Mouse (Mus musculus) heart, embryonic 14.5 days (tissue): Measurements from ENCODE around the gene Fam213b. TPM values are rescaled to one million over a fixed set of nuclear protein-coding genes. Genes with fewer than 3 reads are reported as not detected.

Source experiments
- ATAC-seq: fragments of 200-750 bp; cut with Nextera tagmentation; 2 replicates; pipeline ENCODE4 v1.8.0; 2017; ENCODE audit warnings: low read depth, moderate TSS enrichment; ENCODE audit not compliant: insufficient number of reproducible peaks, insufficient read depth, low FRiP score
- H3K27ac ChIP-seq, 2 experiments: fragments of 200-500 bp in 1 of 2; fragments of 300-500 bp in 1 of 2; sonication (generic) in 1 of 2; replicated peaks in 1 of 2; 2 replicates each; pipeline ENCODE4 v1.5.1; 2012 to 2014; ENCODE audit warnings: low read depth in 2 of 2, low read length in 2 of 2, control low read depth in 1 of 2, mild to moderate bottlenecking in 1 of 2, mixed read lengths in 1 of 2; ENCODE audit not compliant: control insufficient read depth in 1 of 2, insufficient read depth in 1 of 2
- H3K27me3 ChIP-seq: fragments of 300-500 bp; sonication (generic); 2 replicates; pipeline ENCODE4 v1.6.1; 2014; ENCODE audit warnings: mild to moderate bottlenecking, low read length, control low read depth; ENCODE audit not compliant: control insufficient read depth, insufficient read depth
- H3K36me3 ChIP-seq: fragments of 300-500 bp; sonication (generic); 2 replicates; pipeline ENCODE4 v1.6.1; 2014; ENCODE audit warnings: mild to moderate bottlenecking, control low read depth, low read length, mixed read lengths; ENCODE audit not compliant: control insufficient read depth, insufficient read depth
- H3K4me1 ChIP-seq, 2 experiments: fragments of 200-500 bp in 1 of 2; fragments of 300-500 bp in 1 of 2; sonication (generic) in 1 of 2; 2 replicates each; pipeline ENCODE4 v1.6.1; 2012 to 2014; ENCODE audit warnings: low read length in 2 of 2, control low read depth in 1 of 2, mixed read lengths in 1 of 2; ENCODE audit not compliant: control insufficient read depth in 2 of 2, insufficient read depth in 2 of 2
- H3K4me2 ChIP-seq: fragments of 300-500 bp; sonication (generic); 2 replicates; pipeline ENCODE4 v1.6.1; 2014; ENCODE audit warnings: mild to moderate bottlenecking, low read length
- H3K4me3 ChIP-seq, 2 experiments: fragments of 200-500 bp in 1 of 2; fragments of 300-500 bp in 1 of 2; sonication (generic) in 1 of 2; 2 replicates each; pipeline ENCODE4 v1.5.1; 2012 to 2014; ENCODE audit warnings: low read length in 2 of 2, mild to moderate bottlenecking in 2 of 2, control low read depth in 1 of 2, low read depth in 1 of 2, moderate library complexity in 1 of 2; ENCODE audit not compliant: control insufficient read depth in 1 of 2, insufficient read depth in 1 of 2
- H3K9ac ChIP-seq: fragments of 300-500 bp; sonication (generic); 2 replicates; pipeline ENCODE4 v1.6.1; 2014; ENCODE audit warnings: mild to moderate bottlenecking, low read length
- H3K9me3 ChIP-seq: fragments of 300-500 bp; sonication (generic); 2 replicates; pipeline ENCODE4 v1.6.1; 2016; ENCODE audit warnings: low read length, control low read depth; ENCODE audit not compliant: control insufficient read depth
- WGBS: fragments of 180-500 bp; shearing (Covaris S2); extraction: QIAGEN DNeasy Blood & Tissue Kit; methylation state at CpG from one replicate; pipeline ENCODE4 v1.1.7; 2014; 5-methylcytosine and 5-hydroxymethylcytosine counted together
- polyA plus RNA-seq: library from polyadenylated mRNA; unstranded; fragments of >200 nt; fragmentation: Nextera tagmentation; extraction: Ambion mirVana; gene quantifications from 2 replicates; pipeline ENCODE4 v1.2.1, GENCODE M21; 2014

The Fam213b gene
- polyA plus RNA-seq, 1 experiment from 2014 or later, result 56.8 TPM

DNA sequence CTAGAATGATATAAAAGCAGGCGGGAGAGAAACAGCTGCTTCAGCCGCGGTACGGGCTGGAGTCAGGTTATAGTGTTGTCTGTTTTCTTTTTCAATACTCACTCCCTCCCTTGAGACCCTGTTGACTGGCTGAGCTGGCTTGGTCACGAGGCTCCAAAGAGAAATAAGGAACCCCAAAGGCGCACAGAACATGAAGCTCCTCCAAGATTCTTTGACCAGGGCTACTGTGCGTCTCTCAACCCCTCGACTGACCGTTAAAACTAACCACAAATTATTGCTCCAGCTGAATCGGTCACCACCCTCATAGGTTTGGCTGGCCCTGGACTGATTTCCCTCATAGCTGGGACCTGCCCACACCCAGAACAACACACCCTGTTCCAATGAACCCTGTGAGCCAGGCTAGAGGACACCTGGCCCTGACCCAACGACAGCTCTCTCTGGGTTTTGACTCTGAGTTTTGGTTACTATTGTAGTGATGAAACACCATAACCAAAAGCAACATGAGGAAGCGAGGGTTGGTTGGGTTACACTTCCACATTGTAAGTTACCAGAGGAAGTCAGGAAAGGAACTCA is 30.2 kb upstream of the Fam213b start:
- no peak for ATAC-seq
- H3K27ac ChIP-seq, result no peak overlapping the region
- no peak overlapping the region for H3K4me3 ChIP-seq
- H3K27me3 ChIP-seq, result peaks cover 5% of the 10 kb centered on the region; the same call in 1 of the 2 replicates
- H3K9me3 ChIP-seq, result no peaks in the 10 kb centered on the region
- no peak overlapping the region for H3K4me2 ChIP-seq
- 80% methylated on average over 12 of the region's 12 CpGs for WGBS
- H3K9ac ChIP-seq, result no peak overlapping the region
- H3K4me1 ChIP-seq, result peaks cover 10 to 11% of the 10 kb centered on the region in 2 experiments; a peak in 3 of 4 replicates
- no peaks in the 10 kb centered on the region for H3K36me3 ChIP-seq

DNA sequence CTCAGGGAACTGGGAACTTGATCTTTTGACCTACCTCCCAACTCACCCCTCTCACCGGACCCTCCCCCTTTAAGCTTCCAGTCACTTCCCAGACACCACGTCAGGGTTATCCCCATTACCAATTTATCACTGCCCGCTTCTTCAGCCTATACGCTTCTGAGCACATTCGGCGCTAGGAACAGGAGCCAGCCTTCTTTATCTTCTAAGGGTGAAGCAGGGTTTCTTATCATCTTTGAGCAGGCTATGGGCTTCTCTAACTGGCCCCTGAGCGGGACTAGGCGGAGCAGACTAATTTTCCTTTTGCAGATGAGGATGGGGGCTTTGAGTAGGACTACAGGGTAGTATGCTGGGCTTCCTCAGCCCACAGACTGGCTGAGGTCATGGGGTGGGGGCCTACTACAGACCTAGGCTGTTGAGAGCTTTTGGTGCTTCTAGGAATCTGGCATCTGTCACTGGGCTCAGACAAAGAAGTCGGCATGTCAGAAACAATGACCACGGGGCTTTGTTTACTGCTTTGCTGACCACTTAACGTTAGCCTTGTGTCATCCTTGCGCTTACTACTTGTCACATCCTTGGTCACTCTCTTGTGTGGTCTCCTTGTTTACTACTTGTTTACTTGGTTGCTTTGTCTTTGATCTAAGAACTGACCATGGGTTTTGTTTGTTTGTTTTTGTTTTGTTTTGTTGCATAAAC is 29.6 kb upstream of the Fam213b start, which contains the start of gene Tnfrsf14:
Gene Tnfrsf14 (minus strand): TSS at position 169 of the 693 bp plus-strand sequence.
- Histone ChIP-seq H3K4me1 (peaks cover 10 to 11% of the 10 kb centered on the region in 2 experiments; a peak in 3 of 4 replicates), H3K27me3 (no peaks in the 10 kb centered on the region), H3K27ac (peak within 1 kb of the TSS; percentile 19 to 64; a peak in 3 of 4 replicates), H3K36me3 (no peaks in the 10 kb centered on the region), H3K4me2 (peak within 1 kb of the TSS; percentile 46), H3K9me3 (no peaks in the 10 kb centered on the region), H3K9ac (peak within 1 kb of the TSS; percentile 30; the same call in 1 of the 2 replicates), H3K4me3 (peak within 1 kb of the TSS in 1 of 2 experiments; percentile 6; a peak in 1 of 4 replicates)
- WGBS, result 20% methylated on average over 12 of the region's 12 CpGs
- no peak for ATAC-seq

DNA sequence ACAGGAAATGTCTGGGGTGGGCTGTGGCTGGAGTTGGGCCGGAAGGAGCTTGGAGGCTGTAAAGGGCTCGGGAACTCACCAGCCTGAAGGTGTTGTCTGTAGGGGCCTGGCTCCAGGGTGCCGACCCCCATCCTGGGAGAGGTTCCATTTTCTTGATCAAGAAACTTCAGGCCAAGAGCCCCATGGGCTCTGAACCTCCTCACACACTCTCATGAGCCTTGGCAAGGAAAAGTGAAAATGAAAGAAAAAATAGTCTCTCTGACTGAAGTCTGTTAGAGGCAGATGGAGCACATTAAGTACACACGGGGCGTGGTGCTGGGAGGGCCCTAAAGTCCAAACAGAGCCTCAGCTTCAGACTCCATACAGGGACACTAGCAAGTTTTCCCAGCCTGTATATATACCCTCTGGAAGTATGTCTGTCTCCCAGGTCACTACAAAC is 29.0 kb upstream of the Fam213b start:
- Histone ChIP-seq H3K4me2 (peak overlapping the region; percentile 46), H3K36me3 (no peaks in the 10 kb centered on the region), H3K4me3 (peak overlapping the region in 1 of 2 experiments; percentile 6; a peak in 1 of 4 replicates), H3K9ac (peak overlapping the region; percentile 30; the same call in 1 of the 2 replicates), H3K27me3 (no peaks in the 10 kb centered on the region), H3K9me3 (no peaks in the 10 kb centered on the region), H3K4me1 (peaks cover 10 to 11% of the 10 kb centered on the region in 2 experiments; a peak in 3 of 4 replicates), H3K27ac (peak overlapping the region; percentile 19 to 64; a peak in 2 of 4 replicates)
- WGBS, result 55% methylated on average over 5 of the region's 5 CpGs
- ATAC-seq, result no peak

DNA sequence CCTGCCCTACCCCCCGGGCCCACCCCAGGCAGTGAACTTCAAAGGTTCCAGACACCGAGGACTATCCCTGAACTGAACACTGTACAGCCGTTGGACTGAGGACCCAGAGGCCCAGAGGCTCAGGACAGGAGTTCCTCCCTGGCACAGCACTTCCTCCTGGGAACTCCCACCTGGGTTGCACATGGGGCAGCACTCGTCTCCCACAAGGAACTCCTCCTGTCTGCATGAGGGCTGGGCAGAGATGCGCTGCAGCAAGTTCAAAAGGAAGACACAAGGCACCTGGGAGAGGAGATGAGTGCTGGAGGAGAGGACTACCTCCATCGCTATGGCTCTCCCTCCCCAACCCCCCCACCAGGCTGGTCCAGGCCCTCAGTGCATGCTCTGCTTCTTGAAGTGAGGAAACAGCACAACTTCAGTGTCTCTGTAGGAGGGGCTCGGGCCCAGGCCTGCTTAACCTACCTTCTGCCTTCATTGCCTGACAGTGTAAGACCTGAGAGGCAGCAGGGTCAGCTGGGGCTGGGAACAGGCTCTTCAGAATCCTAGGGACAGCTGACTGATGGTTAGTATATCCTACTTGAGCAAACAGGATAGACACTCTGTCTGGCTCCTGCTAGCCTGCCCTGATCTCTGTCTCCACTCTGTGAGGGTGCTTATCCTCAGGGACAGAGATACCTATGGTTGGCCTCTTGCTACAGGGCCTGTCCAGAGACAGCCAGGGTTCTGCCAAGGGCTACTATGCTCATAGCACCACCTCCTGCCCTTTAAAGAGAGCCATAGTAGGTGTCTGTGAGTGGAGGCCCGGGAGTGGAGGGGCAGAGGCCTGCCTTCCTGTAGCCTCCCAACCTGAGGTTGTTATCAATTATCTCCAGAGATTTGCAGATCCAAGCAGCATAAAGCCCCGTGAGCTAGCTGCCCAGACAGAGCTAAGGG is 28.3 kb upstream of the Fam213b start:
- WGBS, result 66% methylated on average over 9 of the region's 9 CpGs
- H3K36me3 ChIP-seq, result no peaks in the 10 kb centered on the region
- peak overlapping the region; percentile 30; the same call in 1 of the 2 replicates for H3K9ac ChIP-seq
- H3K4me3 ChIP-seq, result peak overlapping the region in 1 of 2 experiments; percentile 6; a peak in 1 of 4 replicates
- H3K27ac ChIP-seq, result peak overlapping the region; percentile 1 to 64; a peak in 2 of 4 replicates
- H3K4me2 ChIP-seq, result peak overlapping the region; percentile 46
- peaks cover 10 to 11% of the 10 kb centered on the region in 2 experiments; a peak in 3 of 4 replicates for H3K4me1 ChIP-seq
- H3K27me3 ChIP-seq, result no peaks in the 10 kb centered on the region
- no peak for ATAC-seq
- no peaks in the 10 kb centered on the region for H3K9me3 ChIP-seq

DNA sequence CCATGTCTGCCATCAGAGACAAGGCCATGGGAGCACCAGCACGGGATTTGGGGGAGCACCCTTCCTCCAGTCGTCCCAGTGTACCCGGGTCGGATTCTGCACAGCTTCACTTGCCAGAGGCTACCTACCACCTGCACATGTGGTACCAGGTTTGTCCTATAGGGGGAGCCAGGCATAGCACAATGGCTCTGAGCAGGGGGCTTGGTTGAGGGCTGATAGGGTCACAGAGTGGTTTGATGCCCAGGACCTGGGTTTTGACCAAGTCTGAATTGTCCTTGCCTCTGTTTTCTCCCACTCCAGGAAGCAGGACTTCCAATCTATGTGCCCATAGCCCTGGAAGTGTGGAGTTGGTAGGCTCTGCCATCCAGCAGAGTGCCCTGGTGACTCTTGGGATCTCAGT is 26.5 kb upstream of the Fam213b start:
- Histone ChIP-seq H3K36me3 (no peaks in the 10 kb centered on the region), H3K4me1 (peaks cover 10 to 11% of the 10 kb centered on the region in 2 experiments; a peak in 3 of 4 replicates), H3K27me3 (no peaks in the 10 kb centered on the region), H3K4me3 (no peak overlapping the region), H3K9ac (no peak overlapping the region), H3K9me3 (no peaks in the 10 kb centered on the region), H3K4me2 (no peak overlapping the region), H3K27ac (no peak overlapping the region)
- ATAC-seq, result no peak
- 51% methylated on average over 4 of the region's 4 CpGs for WGBS

DNA sequence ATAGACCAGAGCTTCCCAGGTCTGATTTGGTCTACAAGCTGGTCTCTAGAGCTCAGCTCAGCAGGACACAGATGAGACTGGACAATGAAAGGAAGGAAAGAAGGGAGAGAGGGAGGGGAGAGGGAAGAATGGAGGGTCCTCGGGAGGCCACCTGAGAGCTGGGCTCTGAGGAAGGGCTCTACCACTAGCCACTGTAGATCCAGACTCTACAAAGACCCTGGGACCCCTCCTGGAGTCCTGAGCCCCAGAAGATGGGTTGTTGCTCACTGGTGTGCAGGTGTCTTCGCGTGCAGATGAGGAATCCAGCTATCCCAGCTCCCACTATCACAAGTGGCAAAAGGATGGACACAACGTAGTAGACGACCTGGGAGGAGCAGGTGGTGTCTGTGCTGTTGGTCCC is 24.0 kb upstream of the Fam213b start:
- H3K4me2 ChIP-seq, result no peak overlapping the region
- no peaks in the 10 kb centered on the region for H3K9me3 ChIP-seq
- ATAC-seq, result no peak
- no peak overlapping the region for H3K4me3 ChIP-seq
- no peaks in the 10 kb centered on the region for H3K27me3 ChIP-seq
- no peak overlapping the region for H3K9ac ChIP-seq
- 69% methylated on average over 5 of the region's 5 CpGs for WGBS
- peaks cover 5 to 7% of the 10 kb centered on the region in 2 experiments; a peak in 2 of 4 replicates for H3K4me1 ChIP-seq
- H3K36me3 ChIP-seq, result no peaks in the 10 kb centered on the region
- no peak overlapping the region for H3K27ac ChIP-seq

DNA sequence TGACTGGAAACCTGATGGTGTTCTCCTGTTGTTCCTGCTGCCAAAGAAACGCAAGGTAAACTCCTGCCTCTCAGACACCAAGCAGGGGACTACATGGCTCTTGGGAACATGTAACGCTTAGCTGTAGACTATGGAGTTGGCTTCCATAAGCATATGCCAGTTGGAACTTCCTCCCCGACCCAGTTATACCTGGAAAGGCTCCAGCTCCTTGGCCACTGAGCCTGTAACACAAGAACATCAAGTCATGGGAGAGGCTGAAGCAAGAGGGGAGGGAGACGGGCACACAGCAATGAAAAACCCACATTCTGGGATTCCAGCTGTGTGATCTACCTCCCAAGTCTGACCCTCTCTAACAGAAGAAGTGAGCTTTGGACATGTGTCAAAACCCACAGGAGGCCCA is 23.4 kb upstream of the Fam213b start:
- WGBS, result 69% methylated on average over 4 of the region's 4 CpGs
- H3K36me3 ChIP-seq, result no peaks in the 10 kb centered on the region

More for the DNA sequence above, 23.4 kb upstream of the Fam213b start:
- Histone ChIP-seq H3K4me2 (no peak overlapping the region), H3K4me1 (peaks cover 0 to 3% of the 10 kb centered on the region in 2 experiments; a peak in 1 of 4 replicates), H3K27me3 (no peaks in the 10 kb centered on the region), H3K9ac (no peak overlapping the region), H3K27ac (no peak overlapping the region), H3K4me3 (no peak overlapping the region), H3K9me3 (no peaks in the 10 kb centered on the region)
- ATAC-seq, result no peak
